Mouse (Mus musculus) left cerebral cortex, postnatal 14 days (tissue): ENCODE results near the gene Tcp10b. TPM values are rescaled to one million over a fixed set of nuclear protein-coding genes. Genes with fewer than 3 reads are reported as not detected.
"Not testable (repeated sequence)": the region's sequence is repeated elsewhere in the genome, so short reads cannot be mapped to it uniquely, and the experiment has no call there.

Source experiments
- DNase-seq, 2 experiments: peaks; one replicate each; pipeline ENCODE4 v3.0.0; 2021 to 2022; ENCODE audit warnings: low spot score in 2 of 2, mixed read lengths in 1 of 2
- intact Hi-C: fragments of 180-260 bp; cut with DNase I; formaldehyde crosslinking; loops from one replicate; pipeline ENCODE4 v1.15.1; 2025
- total RNA-seq, 2 experiments: library from RNA; stranded (reverse); gene quantifications; 2 replicates each; pipeline ENCODE4 v1.2.3; 2021

Tcp10b gene
- total RNA-seq, 2 experiments from 2014 or later = 0.23 TPM; not detected in 1

DNA sequence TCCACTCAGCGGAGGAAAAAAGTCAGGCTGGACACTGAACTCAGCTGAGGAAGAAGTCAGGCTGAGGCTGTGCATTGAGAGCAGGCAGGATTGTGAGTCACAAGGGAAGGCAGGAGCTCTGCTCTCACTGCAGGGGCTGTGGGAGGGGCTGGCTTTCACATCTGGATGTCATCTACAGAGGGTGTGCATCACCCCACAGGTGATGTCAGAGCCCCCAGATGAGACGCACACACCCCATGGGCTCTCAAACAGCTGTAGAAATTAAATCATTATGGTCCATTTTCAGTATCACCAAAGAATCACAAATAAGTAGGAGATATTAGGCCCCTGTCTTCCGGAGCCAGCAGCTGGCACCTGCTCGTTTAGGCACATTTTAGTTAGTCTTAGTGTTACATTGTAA is 70.8 kb downstream of the Tcp10b start, which contains the start of gene Unc93a:
TSS of gene Unc93a (minus strand) at position 101 of the 400 bp plus-strand sequence.
- intact Hi-C loops, DNase-seq: not testable (repeated sequence)

Other genes starting within 250 kb of the Tcp10b start
- gene Mas1, start 193.0 kb upstream of the Tcp10b start, total RNA-seq = 10 to 100 TPM; 25.5 to 26.0 TPM
- under 1 TPM; 0.29 to 0.44 TPM for gene Mrgprh, start 185.1 kb upstream of the Tcp10b start, total RNA-seq
- gene Pnldc1, start 150.9 kb upstream of the Tcp10b start, total RNA-seq = 1 to 10 TPM; 1.8 to 5.8 TPM
- 100 to 1,000 TPM; 204 to 211 TPM for gene Tcp1, start 145.4 kb upstream of the Tcp10b start, total RNA-seq
- 10 to 100 TPM; 55.1 to 58.4 TPM for gene Mrpl18, start 144.8 kb upstream of the Tcp10b start, total RNA-seq
- 1 to 10 TPM; 2.1 to 2.9 TPM for gene Acat3, start 120.5 kb upstream of the Tcp10b start, total RNA-seq
- gene Acat2, start 100.4 kb upstream of the Tcp10b start, total RNA-seq = 10 to 100 TPM; 79.6 to 80.6 TPM
- gene Wtap, start 66.9 kb upstream of the Tcp10b start, total RNA-seq = 10 to 100 TPM; 52.5 to 55.5 TPM
- 100 to 1,000 TPM; 268 to 271 TPM for gene Sod2, start 54.3 kb upstream of the Tcp10b start, total RNA-seq
- under 1 TPM in 1 of 2 experiments, not detected in 1; 0.55 TPM for gene Gpr31b, start 8.8 kb upstream of the Tcp10b start, total RNA-seq
- gene Unc93a, start 70.7 kb downstream of the Tcp10b start, total RNA-seq = not detected
- gene Smok2a, start 160.1 kb downstream of the Tcp10b start, total RNA-seq = not detected
- not detected for gene Smok2b, start 169.2 kb downstream of the Tcp10b start, total RNA-seq